Mouse (Mus musculus) left cerebral cortex, postnatal 14 days (tissue): ENCODE results near the gene Gm44511. TPM values are rescaled to one million over a fixed set of nuclear protein-coding genes. Genes with fewer than 3 reads are reported as not detected.
"Not testable (repeated sequence)": the region's sequence is repeated elsewhere in the genome, so short reads cannot be mapped to it uniquely, and the experiment has no call there.

ENCODE experiments used
- DNase-seq, 2 experiments: peaks; one replicate each; pipeline ENCODE4 v3.0.0; 2021 to 2022; ENCODE audit warnings: low spot score in 2 of 2, mixed read lengths in 1 of 2
- intact Hi-C: fragments of 180-260 bp; cut with DNase I; formaldehyde crosslinking; loops from one replicate; pipeline ENCODE4 v1.15.1; 2025
- total RNA-seq, 2 experiments: library from RNA; stranded (reverse); gene quantifications; 2 replicates each; pipeline ENCODE4 v1.2.3; 2021

Gene Gm44511
- total RNA-seq, 2 experiments from 2014 or later: not detected

DNA sequence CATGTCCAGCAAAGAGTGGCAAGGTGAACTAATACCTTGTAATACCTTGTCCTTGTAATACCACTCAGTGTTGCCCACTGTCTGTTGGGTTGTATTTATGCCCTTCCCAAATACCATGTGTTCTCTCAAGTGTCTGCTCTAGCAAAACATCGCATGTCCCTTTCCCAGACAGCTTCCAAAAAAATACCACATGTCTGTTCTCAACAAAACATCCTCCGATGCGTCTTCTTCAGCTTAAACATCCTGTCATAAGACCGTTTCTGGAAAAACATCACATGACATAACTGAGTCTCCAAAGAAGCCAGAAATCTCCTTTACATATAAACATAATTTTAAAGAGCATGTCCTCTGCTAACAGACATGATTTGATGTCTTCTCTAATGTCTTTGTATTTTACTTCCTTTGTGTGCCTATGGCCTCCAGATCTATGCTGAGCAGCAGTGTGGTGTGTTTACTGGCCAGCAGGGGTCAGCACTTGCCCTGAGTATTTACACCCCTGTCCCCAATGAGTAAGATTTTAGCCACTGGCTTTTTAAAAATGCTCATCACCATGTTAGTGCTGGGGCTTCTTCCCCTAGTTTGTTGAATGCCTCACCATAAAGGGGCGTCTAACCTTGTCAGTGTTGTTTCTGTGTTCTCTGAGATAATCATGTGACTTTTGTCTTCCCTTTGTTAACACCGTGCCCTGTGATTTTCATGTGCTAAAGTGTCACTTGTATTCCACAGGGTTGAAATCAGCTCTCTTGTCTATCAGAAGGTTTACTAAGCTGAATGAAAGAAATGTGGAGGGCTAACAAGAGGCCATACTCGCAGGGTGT lies 21.1 kb downstream of the Gm44511 start:
- intact Hi-C loops: not testable (repeated sequence)
- peak; percentile 56 to 67 for DNase-seq

DNA sequence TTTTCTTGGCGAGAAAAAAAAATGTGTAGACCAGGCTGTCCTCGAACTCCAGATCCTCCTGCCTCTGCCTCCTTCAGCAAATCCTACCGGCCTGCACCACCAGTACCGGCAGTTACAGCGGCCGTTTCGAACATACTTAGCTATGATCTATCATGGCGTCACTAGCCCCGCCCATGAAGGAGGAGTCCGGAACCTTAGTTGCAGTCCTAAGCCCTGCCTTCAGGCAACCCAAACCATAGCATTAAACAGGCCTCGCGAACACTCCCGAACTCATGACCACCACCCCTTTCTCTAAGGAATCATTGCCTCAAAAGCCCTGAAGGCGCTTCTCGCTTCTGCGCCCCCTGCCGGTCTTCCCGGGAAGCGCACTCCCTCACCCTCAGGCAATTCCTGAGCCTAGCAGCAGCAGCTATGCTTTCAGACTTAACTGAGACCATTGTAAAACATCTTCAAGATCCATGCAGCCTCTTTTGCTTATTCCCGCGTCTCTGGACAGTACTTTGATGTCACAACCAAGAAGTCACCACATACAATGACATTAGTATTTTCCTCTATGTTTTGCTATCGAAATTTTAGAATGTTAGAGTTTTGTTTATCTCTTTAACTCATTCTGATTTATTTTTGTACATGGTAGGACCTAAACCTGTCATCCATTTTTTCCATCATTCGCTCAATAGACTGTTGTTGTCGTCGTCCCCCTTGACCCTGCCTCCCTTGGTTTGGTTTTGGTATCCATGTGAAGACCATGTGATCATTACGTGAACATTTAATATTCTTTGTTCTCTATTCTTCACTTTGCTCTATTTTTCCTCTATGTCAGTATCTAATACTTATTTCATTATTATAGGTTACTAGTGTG lies 22.9 kb downstream of the Gm44511 start:
- intact Hi-C loops: loop anchor here (1.0 to 2.0 kb wide), 2 partner anchors 36 to 39 kb away; no protein-coding TSS in a partner anchor
- DNase-seq: peak; percentile 97 to 99

DNA sequence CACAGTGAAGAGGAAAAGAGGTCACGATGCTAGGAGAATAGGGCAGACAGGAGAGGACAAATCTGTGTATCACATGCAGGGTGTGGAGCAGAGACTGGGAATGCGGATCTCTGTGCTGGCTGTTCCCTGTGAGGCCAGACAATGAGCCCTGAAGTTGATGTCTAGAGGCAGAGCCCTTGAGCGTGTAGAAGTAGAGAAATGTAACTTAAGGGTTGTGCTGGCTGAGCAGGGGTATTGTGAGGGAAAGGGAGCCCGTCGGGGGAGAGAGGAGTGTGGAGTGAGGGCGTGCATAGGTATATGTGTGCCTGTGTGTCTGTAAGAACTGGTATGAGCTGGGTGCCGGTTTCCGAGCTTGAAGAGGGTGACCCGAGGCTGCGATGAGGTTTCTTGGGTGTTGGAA lies 23.6 kb downstream of the Gm44511 start:
- intact Hi-C loops: loop anchor here (1.0 to 2.0 kb wide), 2 partner anchors 36 to 38 kb away; no protein-coding TSS in a partner anchor
- no peak for DNase-seq

DNA sequence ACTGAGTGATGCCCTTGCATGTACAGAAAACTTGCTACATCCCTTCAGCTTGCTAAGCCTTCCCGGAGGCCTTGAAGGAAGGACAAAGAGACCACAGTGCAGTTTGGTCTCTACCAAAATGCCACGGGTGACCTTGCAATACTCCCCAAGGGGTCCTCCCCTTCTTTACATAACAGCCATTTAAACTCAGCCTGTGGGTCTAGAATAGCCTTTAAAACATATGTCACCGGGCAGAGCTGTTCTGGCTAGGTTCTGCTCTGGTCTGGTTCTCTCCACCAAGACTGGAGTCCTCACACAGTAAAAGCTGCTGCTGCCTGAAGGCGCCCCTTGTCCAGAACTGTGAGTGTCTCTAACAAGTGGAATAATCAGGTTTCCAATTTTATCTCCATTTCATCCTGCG lies 25.4 kb downstream of the Gm44511 start:
- DNase-seq: peak in 1 of 2 experiments; percentile 9
- intact Hi-C loops: not testable (repeated sequence)

DNA sequence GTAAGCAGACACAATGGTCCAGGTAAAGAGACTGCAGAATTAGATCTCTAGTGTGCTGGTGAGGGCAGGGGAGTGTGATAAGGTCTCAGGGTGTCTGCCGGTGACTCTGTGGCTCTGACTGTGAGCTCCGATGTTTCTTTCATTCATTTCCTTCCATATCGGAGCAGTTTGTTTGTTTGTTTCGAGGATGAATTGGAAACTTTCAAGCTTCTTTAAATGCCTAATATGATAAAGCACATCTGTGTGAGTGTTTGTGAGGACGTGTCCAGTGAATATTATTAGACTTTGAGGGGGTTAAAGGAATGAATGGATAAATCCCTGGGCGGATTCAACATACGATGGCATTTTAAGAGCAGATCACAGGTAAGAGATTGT lies 26.2 kb downstream of the Gm44511 start:
- no peak for DNase-seq
- intact Hi-C loops: no loop called here

DNA sequence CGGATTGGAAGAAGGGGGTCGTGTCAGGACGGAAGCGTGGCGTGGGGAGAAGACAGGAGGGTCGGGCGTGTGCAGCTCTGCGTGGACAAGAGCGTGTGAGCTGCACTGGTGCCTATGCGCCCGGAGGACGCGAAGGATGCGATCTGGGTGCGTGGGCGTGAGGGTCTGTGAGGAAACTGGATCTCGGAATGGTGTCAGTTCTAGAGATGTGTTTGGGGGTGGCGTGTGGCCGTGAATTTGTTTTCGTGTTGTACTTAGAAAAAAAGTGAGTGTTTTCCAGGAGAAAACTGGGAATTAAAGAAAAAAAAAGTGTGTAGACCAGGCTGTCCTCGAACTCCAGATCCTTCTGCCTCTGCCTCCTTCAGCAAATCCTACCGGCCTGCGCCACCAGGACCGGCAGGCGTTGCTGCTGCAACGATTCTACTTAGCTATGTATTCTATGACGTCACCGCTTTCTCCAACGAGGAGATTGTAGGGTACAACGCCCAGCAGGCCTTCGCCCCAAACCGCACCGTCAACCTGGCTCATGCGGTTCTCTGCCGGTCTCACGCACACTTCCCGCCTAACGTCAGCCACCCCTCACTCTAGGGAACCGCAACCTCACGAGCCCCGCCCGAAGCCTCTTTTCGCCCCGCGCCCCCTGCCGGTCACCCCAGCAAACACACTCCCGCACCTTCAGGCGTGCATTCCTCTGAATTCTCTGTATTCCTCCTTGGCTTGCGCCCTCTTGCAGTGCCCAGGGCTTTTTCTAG lies 26.8 kb downstream of the Gm44511 start:
- DNase-seq: peak; percentile 89
- intact Hi-C loops: not testable (repeated sequence)

DNA sequence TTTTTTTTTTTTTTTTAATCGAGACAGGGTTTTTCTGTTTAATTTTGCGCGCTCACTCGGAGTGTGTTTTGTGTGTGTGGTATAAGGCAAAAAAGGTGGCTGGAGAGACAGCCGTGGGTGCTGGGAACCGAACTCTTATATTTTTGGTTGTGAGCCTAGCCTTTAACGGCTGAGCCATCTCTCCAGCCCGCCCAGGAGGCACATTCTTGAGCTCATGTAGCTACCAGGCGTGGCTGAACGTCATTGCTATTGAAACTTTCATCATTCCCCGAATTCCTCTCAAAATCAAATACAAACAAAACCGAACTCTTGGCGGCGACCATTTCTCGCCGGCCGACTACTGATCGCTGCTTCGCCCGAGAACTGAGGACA lies 27.4 kb downstream of the Gm44511 start:
- peak; percentile 69 to 79 for DNase-seq
- intact Hi-C loops: not testable (repeated sequence)

DNA sequence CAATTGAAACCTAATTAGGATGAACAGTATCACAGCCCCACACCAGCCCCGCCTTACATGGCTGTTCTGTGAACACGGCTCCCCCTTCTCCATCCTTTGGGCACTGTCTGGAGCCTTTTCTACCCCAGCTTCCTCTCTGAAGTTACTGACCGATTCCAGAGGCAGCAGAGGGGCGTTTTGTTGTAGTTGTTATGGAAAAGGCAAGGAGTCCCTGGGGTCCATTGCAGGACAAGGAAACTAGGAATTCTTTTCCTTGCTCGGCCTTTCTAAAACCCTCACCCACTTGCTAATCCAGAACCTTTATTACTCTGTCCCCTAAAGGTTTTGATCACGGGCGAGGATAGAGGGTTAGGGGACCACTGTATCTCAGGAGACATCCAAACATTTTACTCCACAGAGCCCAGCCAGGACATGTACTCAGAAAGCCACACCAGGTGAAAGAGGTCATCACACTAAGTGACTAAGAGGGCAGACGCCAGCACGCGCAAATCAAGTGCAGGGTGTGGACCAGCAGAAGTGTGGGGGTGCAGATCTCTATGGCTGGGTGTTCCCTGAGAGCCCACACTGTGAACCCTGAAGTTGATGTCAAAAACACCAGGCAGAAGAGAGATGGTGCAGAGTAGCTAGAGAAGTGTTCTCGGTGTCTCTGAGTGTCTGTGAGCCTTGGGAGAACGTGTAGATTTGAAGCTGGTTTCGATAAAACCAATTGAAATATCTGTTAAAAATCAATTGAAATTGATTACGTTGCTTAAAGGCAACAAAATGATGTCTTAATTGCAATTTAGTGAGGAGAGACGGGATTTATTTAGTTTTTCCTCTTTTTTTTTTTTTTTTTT lies 28.0 kb downstream of the Gm44511 start:
- intact Hi-C loops: no loop called here

DNA sequence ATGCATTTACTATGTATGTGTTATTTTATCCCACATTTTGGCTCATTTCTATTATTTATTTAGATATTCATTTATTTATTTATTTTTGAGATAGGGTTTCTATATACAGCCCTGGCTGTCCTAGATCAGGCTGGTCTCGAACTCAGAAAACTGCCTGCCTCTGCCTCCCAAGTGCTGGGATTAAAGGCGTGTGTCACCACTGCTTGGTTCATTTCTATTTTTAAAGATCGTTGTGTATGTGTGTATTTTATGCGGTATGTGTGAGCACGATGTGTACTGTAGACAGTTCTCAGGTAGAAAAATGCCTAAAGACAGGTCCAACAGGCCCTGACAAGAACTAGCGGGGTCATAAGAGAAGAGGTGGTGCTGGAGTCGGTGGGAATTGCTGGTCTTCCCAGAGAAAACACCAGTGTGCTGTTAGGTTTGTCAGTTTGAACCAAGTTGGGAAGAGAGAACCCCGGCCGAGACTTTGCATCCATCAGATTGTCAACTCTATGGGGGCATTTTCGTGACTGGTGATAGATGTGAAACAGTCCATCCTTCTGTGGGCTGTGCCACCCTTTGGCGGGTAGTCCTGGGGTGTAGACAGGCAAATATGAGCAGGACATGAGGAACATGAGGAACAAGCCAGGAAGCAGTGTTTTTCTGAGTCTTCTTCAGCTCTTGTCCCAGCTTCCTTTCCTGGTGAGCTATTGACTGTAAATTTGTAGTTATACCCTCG lies 28.8 kb downstream of the Gm44511 start:
- intact Hi-C loops: no loop called here
- no peak for DNase-seq

More for the DNA sequence above, 28.0 kb downstream of the Gm44511 start:
- DNase-seq: peak in 1 of 2 experiments; percentile 5

DNA sequence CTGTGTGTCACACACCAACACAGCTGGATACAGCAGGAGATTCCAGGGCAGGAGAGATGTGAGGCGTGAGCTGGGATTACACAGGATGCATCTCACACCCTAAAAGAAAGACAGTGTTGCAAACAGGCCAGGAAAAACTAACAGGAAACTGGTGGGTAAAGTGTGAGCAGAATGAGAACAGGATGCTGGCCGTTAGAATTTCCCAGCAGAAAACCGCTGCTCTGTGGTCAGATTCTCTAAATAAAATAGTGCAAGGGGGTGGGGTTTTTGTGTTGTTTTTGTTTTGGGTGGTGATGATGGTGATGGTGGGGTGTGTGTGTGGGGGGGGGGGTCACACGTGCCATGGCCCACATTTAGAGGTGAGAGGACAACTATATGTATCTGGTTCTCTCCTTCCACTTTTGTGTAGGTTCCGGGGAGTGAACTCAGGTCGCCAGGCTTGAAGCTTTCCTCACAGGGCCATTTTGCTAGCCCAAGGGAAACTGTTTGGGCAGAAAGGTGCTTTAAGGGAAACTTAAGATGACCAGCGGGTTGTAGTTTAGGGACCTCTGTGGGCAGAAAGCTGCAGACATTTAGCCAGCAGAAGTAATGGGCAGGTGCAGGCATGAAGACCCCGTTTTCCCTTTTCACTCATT lies 29.7 kb downstream of the Gm44511 start:
- DNase-seq: no peak
- intact Hi-C loops: no loop called here

DNA sequence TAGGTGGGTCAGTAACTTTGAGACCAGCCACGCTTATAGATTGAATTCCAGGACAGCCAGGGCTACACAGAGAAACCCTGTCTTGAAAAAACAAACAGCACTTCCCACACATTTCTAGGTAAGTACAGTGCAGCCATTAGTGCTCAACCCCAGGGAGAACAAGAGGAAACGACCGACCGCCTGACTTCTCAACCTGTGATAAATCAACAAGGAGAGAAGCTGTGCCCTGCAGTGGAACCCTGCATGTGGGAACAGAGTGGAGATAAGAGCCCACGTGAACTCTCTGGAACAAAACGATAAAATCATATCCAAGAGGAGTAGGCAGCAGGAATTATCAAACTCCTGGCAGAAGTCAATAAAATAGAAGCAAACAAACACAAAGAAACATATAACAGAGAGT lies 32.4 kb downstream of the Gm44511 start:
- DNase-seq: no peak
- intact Hi-C loops: no loop called here

DNA sequence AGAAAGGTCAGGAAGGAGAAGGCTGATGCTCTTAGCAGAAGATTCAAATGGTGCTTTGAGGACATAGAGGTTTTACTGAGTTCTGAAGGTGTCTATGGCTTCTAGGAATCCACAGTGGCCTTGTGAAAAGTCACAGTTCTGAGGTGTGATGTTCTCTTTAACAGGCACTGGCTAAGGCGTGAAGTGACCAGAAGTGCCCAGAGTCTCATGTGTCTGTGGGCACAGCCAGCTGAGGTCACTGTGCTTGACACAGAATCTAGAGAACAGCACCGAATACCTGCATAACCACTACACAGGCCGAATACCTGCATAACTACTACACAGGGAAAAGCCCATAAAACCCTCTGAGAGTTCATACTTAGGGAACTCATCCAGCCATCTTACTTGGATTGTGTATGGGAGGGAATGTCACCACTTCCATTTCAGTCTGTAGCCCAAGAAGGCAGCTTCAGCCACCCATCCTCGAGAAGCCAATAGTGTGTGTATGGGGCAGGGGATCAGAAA lies 35.6 kb downstream of the Gm44511 start:
- intact Hi-C loops, DNase-seq: not testable (repeated sequence)

DNA sequence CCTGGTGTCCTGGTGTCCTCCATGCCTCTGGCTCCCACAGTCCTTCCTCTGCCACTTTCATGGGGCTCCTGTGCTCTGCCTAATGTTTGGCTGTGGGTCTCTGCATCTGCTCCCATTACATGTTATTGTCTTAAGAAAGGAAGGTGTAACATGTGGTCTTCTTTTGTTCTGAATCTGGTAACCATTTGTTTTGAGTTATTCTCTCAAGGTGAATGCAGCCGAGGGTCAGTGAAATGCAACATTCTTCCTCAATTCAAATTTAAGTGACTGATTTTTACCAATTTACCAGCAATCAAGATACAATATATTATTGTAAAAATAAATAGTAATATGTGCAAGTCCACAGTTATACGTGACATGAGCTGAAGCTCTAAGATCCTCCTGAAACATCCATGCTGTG lies 37.0 kb downstream of the Gm44511 start, which contains the start of gene Klrb1c:
TSS of gene Klrb1c (minus strand) at position 101 of the 400 bp plus-strand sequence.
- intact Hi-C loops: no loop called here
- no peak for DNase-seq

DNA sequence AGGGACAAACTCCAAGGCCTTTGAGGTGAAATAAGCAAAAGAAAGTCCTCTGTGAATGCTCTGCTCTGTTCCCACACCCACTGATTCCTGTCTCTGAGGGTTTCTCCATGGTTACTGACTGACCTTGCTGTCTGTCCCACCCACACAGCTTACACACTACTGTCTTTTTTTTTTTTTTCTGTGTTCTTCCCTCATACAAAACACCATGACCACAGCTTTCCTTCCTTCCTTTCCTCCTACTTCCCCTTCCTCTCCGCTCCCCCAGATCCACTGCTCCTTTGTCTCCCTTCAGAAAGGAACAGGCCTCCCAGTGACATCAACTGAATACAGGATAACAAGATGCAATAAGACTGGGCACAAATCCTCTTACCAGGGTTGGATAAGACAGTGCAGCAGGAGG lies 37.6 kb downstream of the Gm44511 start:
- intact Hi-C loops: no loop called here
- no peak for DNase-seq

DNA sequence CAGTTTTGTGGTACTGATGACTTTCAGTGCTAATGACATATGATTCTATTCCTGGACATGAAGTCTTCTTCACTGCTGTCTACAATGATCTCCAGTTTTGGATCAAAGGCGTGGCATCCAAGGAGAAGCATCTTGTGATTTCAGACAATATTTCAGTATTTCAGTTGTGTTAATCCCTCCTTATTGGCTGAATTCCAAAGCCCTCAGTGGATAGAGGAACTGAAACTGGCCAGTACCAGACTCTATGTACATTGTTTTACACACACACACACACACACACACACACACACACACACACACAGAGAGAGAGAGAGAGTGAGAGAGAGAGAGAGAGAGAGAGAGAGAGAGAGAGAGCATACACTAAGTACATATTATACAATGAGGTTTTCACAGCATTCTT lies 39.7 kb downstream of the Gm44511 start:
- DNase-seq, intact Hi-C loops: not testable (repeated sequence)

DNA sequence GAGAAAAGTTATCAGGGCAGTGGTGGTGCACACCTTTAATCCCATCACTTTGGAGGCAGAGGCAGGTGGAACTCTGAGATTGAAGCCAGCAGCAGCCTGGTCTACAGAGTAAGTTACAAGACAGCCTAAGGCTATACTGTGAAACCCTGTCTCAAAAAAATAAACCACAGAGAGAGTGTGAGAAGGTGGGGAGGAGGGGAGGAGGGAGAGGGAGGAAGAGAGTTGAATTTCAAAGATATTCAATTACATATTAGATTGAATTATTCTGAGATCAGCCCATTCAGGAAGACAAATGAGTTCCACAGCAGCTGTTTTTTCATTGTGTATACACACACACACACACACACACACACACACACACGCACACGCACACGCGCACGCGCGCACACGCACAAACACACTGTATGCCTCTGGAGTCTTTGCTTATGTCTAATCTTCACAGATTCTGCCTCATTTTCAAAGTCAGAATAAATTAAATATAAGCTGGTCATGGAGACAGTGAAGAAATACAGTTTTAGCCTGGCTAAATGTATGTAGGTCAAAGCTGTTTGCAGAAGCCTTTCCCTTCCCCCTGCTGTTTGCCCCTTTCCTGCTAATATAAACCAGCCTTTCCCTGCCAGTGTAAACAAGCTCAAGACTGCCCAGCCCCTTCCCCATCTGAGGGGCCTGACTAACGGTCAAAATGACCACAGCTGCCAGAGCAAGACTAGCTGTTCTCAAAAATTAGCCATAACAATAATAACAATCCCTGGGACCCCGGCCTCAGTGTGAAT lies 56.4 kb downstream of the Gm44511 start:
- intact Hi-C loops: loop anchor here (10.0 kb wide), 1 partner anchor 465 kb away; no protein-coding TSS in a partner anchor
- DNase-seq: no peak

DNA sequence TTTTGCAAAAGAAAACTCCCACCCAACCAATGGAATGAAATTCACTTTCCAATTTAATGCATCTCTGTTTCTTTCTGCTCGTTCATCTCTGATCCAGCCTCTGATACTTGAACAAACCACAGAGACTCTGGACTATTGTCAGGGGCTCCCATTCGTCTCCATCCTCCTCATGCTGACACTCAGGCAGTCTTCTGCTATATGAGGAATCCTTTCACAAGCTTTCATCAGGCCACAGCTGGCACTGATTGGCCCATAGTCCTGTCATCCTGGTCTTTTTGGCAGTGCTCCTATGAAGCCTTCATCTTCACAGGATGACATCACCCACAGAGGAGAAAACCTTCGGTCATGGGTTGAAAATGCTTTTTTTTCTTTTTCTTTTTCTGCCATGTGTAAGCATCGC lies 58.1 kb downstream of the Gm44511 start:
- intact Hi-C loops: loop anchor here (10.0 kb wide), 1 partner anchor 467 kb away; no protein-coding TSS in a partner anchor
- DNase-seq: no peak
